Mouse (Mus musculus) myocyte (in vitro differentiated cells): ENCODE results near the gene Xrcc3.

ENCODE experiments used
- MAX ChIP-seq: IDR thresholded peaks from one replicate; pipeline ENCODE4 v1.6.1; 2011; ENCODE audit warnings: low read depth, mild to moderate bottlenecking, control low read depth
- MYOD1 ChIP-seq, 3 experiments: IDR thresholded peaks; one replicate each; pipeline ENCODE4 v1.6.1; 2011; ENCODE audit warnings: control low read depth in 2 of 3, low read depth in 2 of 3, mild to moderate bottlenecking in 2 of 3, moderate library complexity in 1 of 3; ENCODE audit not compliant: insufficient read length in 2 of 3, control insufficient read depth in 1 of 3
- POLR2A ChIP-seq: IDR thresholded peaks from one replicate; pipeline ENCODE4 v1.6.1; 2011; ENCODE audit warnings: low read depth, mild to moderate bottlenecking, control low read depth, moderate library complexity; ENCODE audit not compliant: insufficient read length
- POLR2AphosphoS2 ChIP-seq: IDR thresholded peaks from one replicate; pipeline ENCODE4 v1.6.1; 2011; ENCODE audit warnings: low read depth, control low read depth; ENCODE audit not compliant: insufficient read length

- TF ChIP-seq POLR2A (no peak), POLR2AphosphoS2 (no peak), MYOD1 (IDR thresholded peaks at IDR 0.05; ENCODE audit: control insufficient read depth in 1 of 3, insufficient read length in 2 of 3, low read depth in 2 of 3) (no peak), MAX (no peak)
Observed at GRCm38 (mm10) chr12:111832643-111833042, 19.0 kb upstream of the Xrcc3 start.
